In genomic region chr11:58961364-58962177, GRCm38 (mm10) we compare ENCODE assay signal across 13 mouse cellular contexts. TPM values are rescaled to one million over a fixed set of nuclear protein-coding genes. Genes with fewer than 3 reads are reported as not detected.
A peak's percentile ranks its signal among the peaks of the same experiment; 100 is the strongest.
DNase-seq lines count a peak whose midpoint lies in the region; ATAC-seq lines count a peak whose summit lies in the region.
"Had no signal": no experiment of that assay in that cellular context is flagged by ENCODE, and none has a peak within 500 bp of the region (broad histone marks: within the 10 kb centered on the region; RNA-seq: fewer than 3 reads in every experiment).

No protein-coding gene starts in this region.

- H3K4me2 ChIP-seq in hindbrain, embryonic 13.5 days, result no peak overlapping the region

- no peak for ATAC-seq in cerebellum, adult (ENCODE audit: insufficient number of reproducible peaks, low FRiP score, low TSS enrichment)
- no peak for ATAC-seq in hindbrain, embryonic 13.5 days (ENCODE audit: low FRiP score)
- ATAC-seq: lung, postnatal 0 days had no signal

- H3K36me3 ChIP-seq in hindbrain, embryonic 10.5 days, result peaks cover 15% of the 10 kb centered on the region
- H3K36me3 ChIP-seq in hindbrain, embryonic 13.5 days, result peaks cover 9% of the 10 kb centered on the region

- H3K27me3 ChIP-seq in hindbrain, embryonic 10.5 days (ENCODE audit: insufficient read depth, poor library complexity, severe bottlenecking), result peaks cover 36% of the 10 kb centered on the region
- peaks cover 8% of the 10 kb centered on the region; the same call in 1 of the 2 replicates for H3K27me3 ChIP-seq in hindbrain, embryonic 13.5 days

- no peak overlapping the region for H3K9ac ChIP-seq in hindbrain, embryonic 13.5 days

- H3K4me3 ChIP-seq in hindbrain, embryonic 10.5 days, result 0 out of 2 replicates have a peak overlapping the region, but pooled peaks have one; percentile 11
- no peak overlapping the region for H3K4me3 ChIP-seq in hindbrain, embryonic 13.5 days
- H3K4me3 ChIP-seq: layer of hippocampus, adult 2 months had no signal

- H3K27ac ChIP-seq in hindbrain, embryonic 10.5 days, result no peak overlapping the region
- no peak overlapping the region for H3K27ac ChIP-seq in hindbrain, embryonic 13.5 days
- H3K27ac ChIP-seq: layer of hippocampus, adult 2 months had no signal

- whole genome bisulfite sequencing in hindbrain, embryonic 10.5 days, result 61% methylated on average over 50 of the region's 50 CpGs
- WGBS in hindbrain, embryonic 13.5 days, result 67% methylated on average over 50 of the region's 50 CpGs

- peaks cover 47% of the 10 kb centered on the region for H3K4me1 ChIP-seq in hindbrain, embryonic 10.5 days (replicated peaks)
- H3K4me1 ChIP-seq in hindbrain, embryonic 13.5 days (replicated peaks), result peaks cover 46% of the 10 kb centered on the region

- peaks cover 8% of the 10 kb centered on the region for H3K9me3 ChIP-seq in hindbrain, embryonic 10.5 days
- H3K9me3 ChIP-seq in hindbrain, embryonic 13.5 days, result no peaks in the 10 kb centered on the region

- peak; percentile 27 to 53 for DNase-seq in cerebellum, postnatal 14 days
- DNase-seq in hindbrain, embryonic 10.5 days (ENCODE audit: low spot score), result no peak
- peak; percentile 30 for DNase-seq in retina, postnatal 1 day
- no peak for DNase-seq in retina, embryonic 14.5 days (ENCODE audit: low spot score)
- DNase-seq in left cerebral cortex, adult 9 months (ENCODE audit: low spot score in 2 of 2), result no peak
- no peak for DNase-seq in right cerebral cortex, adult 2 months (ENCODE audit: low spot score in 2 of 2)
- DNase-seq: adrenal gland, postnatal 36 days; kidney, adult 9 months; midbrain, embryonic 14.5 days had no signal

RNA-seq across cellular contexts. Expression of gene Hist3h2a, which starts 7.1 kb away (rescaled TPM):
- 25.4 and 49.0 TPM in 2 replicates for polyA plus RNA-seq in hindbrain, embryonic 10.5 days (2016; fragmentation: Nextera tagmentation; extraction: Ambion mirVana)
- polyA plus RNA-seq in hindbrain, embryonic 13.5 days (2015; fragmentation: Nextera tagmentation; extraction: Ambion mirVana), result 138 and 142 TPM in 2 replicates

RNA-seq across cellular contexts. Expression of gene Trim17, which starts 7.1 kb away (rescaled TPM):
- 0.41 and 0.85 TPM in 2 replicates for polyA plus RNA-seq in hindbrain, embryonic 10.5 days (2016; fragmentation: Nextera tagmentation; extraction: Ambion mirVana)
- 1.6 TPM in 2 replicates for polyA plus RNA-seq in hindbrain, embryonic 13.5 days (2015; fragmentation: Nextera tagmentation; extraction: Ambion mirVana)

RNA-seq across cellular contexts. Expression of gene Hist3h2ba, which starts 12.9 kb away (rescaled TPM):
- 39.0 and 115 TPM in 2 replicates for polyA plus RNA-seq in hindbrain, embryonic 10.5 days (2016; fragmentation: Nextera tagmentation; extraction: Ambion mirVana)
- 285 and 298 TPM in 2 replicates for polyA plus RNA-seq in hindbrain, embryonic 13.5 days (2015; fragmentation: Nextera tagmentation; extraction: Ambion mirVana)

RNA-seq across cellular contexts. Expression of gene Trim11, which starts 16.3 kb away (rescaled TPM):
- 18.8 and 20.2 TPM in 2 replicates for polyA plus RNA-seq in hindbrain, embryonic 10.5 days (2016; fragmentation: Nextera tagmentation; extraction: Ambion mirVana)
- 20.8 and 21.8 TPM in 2 replicates for polyA plus RNA-seq in hindbrain, embryonic 13.5 days (2015; fragmentation: Nextera tagmentation; extraction: Ambion mirVana)

RNA-seq across cellular contexts. Expression of gene Rnf187, which starts 22.9 kb away (rescaled TPM):
- 297 and 381 TPM in 2 replicates for polyA plus RNA-seq in hindbrain, embryonic 10.5 days (2016; fragmentation: Nextera tagmentation; extraction: Ambion mirVana)
- polyA plus RNA-seq in hindbrain, embryonic 13.5 days (2015; fragmentation: Nextera tagmentation; extraction: Ambion mirVana), result 522 and 540 TPM in 2 replicates

Comparison
In these comparisons a context has a peak if more than half of its experiments do, and no peak if none do; other contexts are left out.
1. DNase-seq: peak in cerebellum, postnatal 14 days (2 of 2) and retina, postnatal 1 day (single experiment); none in hindbrain, embryonic 10.5 days (single experiment), retina, embryonic 14.5 days (single experiment), left cerebral cortex, adult 9 months (0 of 2) and right cerebral cortex, adult 2 months (0 of 2).